Mouse (Mus musculus) cortical plate, adult 2 months (tissue): ENCODE measurements around the gene Tex38.

ENCODE experiments used
- CTCF ChIP-seq: fragments of 200-500 bp; IDR thresholded peaks from 2 replicates; pipeline ENCODE4 v1.5.1; 2011; ENCODE audit warnings: mild to moderate bottlenecking, control low read depth, low read length; ENCODE audit not compliant: insufficient read depth; ENCODE audit errors: extremely low read depth
- POLR2A ChIP-seq: fragments of 200-500 bp; IDR thresholded peaks from 2 replicates; pipeline ENCODE4 v1.6.1; 2011; ENCODE audit warnings: mild to moderate bottlenecking, low read length, control low read depth; ENCODE audit not compliant: insufficient read depth; ENCODE audit errors: extremely low read depth

DNA sequence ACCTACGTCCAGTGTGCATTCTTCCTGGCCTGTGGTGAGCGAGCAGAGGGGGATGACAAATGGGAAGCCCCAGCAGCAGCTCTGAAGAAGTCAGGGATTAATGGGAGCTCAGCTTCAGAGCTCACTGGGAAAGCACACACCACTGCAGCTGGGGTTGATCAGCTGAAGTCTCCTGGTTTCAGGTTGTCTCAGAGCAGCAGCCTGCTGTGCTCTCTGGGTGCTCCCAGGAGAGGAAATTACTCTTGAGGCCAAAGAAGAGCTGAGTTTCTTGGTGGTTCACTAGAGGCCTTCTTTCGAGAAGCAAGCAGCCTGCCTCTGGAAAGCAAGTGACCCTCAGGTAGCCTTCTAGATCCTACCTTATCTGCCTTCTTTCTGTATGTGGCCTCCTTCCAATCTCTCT lies 40.1 kb upstream of the Tex38 start:
- TF ChIP-seq CTCF (no peak), POLR2A (no peak)
